Mouse (Mus musculus): ENCODE data around the gene Lhfp.

The Lhfp gene

GRCm38 (mm10) chr3:53040593-53041410 is 526 bp upstream of the Lhfp start:
- DNase-seq (ENCODE audit: low spot score in 2 of 2), result no peak

GRCm38 (mm10) chr3:53042240-53042567 is 876 bp downstream of the Lhfp start:
- DNase-seq (ENCODE audit: low spot score in 2 of 2), result no peak

GRCm38 (mm10) chr3:53043206-53043780 is 2.0 kb downstream of the Lhfp start:
- no peak for DNase-seq (ENCODE audit: low spot score in 2 of 2)

GRCm38 (mm10) chr3:53044238-53044637 is 2.9 kb downstream of the Lhfp start:
- DNase-seq (ENCODE audit: low spot score in 2 of 2), result no peak

GRCm38 (mm10) chr3:53044682-53045299 is 3.5 kb downstream of the Lhfp start:
- DNase-seq (ENCODE audit: low spot score in 2 of 2), result no peak

- no peak for DNase-seq (ENCODE audit: low spot score in 2 of 2)
Measured at GRCm38 (mm10) chr3:53045697-53046096, 4.4 kb downstream of the Lhfp start.

GRCm38 (mm10) chr3:53046371-53046770 is 5.0 kb downstream of the Lhfp start:
- no peak for DNase-seq (ENCODE audit: low spot score in 2 of 2)

GRCm38 (mm10) chr3:53052385-53052784 is 11.1 kb downstream of the Lhfp start:
- no peak for DNase-seq (ENCODE audit: low spot score in 2 of 2)

GRCm38 (mm10) chr3:53056430-53056829 is 15.1 kb downstream of the Lhfp start:
- DNase-seq (ENCODE audit: low spot score in 2 of 2), result no peak

- DNase-seq (ENCODE audit: low spot score in 2 of 2), result no peak
Measured at GRCm38 (mm10) chr3:53059959-53060358, 18.6 kb downstream of the Lhfp start.

- no peak for DNase-seq (ENCODE audit: low spot score in 2 of 2)
Measured at GRCm38 (mm10) chr3:53063423-53064147, 22.3 kb downstream of the Lhfp start.

- no peak for DNase-seq (ENCODE audit: low spot score in 2 of 2)
Measured at GRCm38 (mm10) chr3:53065267-53066094, 24.2 kb downstream of the Lhfp start.

GRCm38 (mm10) chr3:53066095-53066372 is 24.7 kb downstream of the Lhfp start:
- DNase-seq (ENCODE audit: low spot score in 2 of 2), result no peak

GRCm38 (mm10) chr3:53068399-53068798 is 27.1 kb downstream of the Lhfp start:
- no peak for DNase-seq (ENCODE audit: low spot score in 2 of 2)

GRCm38 (mm10) chr3:53074264-53074663 is 32.9 kb downstream of the Lhfp start:
- no peak for DNase-seq (ENCODE audit: low spot score in 2 of 2)

GRCm38 (mm10) chr3:53074761-53075160 is 33.4 kb downstream of the Lhfp start:
- DNase-seq (ENCODE audit: low spot score in 2 of 2), result no peak

- DNase-seq (ENCODE audit: low spot score in 2 of 2), result no peak
Measured at GRCm38 (mm10) chr3:53080286-53080685, 39.0 kb downstream of the Lhfp start.

- no peak for DNase-seq (ENCODE audit: low spot score in 2 of 2)
Measured at GRCm38 (mm10) chr3:53080710-53081109, 39.4 kb downstream of the Lhfp start.

- DNase-seq (ENCODE audit: low spot score in 2 of 2), result no peak
Measured at GRCm38 (mm10) chr3:53083717-53084116, 42.4 kb downstream of the Lhfp start.

GRCm38 (mm10) chr3:53084806-53085205 is 43.5 kb downstream of the Lhfp start:
- no peak for DNase-seq (ENCODE audit: low spot score in 2 of 2)

GRCm38 (mm10) chr3:53086481-53087155 is 45.3 kb downstream of the Lhfp start:
- no peak for DNase-seq (ENCODE audit: low spot score in 2 of 2)
